Mouse (Mus musculus) hindbrain, embryonic 11.5 days (tissue): ENCODE data around the gene Shb. TPM values are rescaled to one million over a fixed set of nuclear protein-coding genes. Genes with fewer than 3 reads are reported as not detected.

Experiments
- ATAC-seq: fragments of 200-750 bp; cut with Nextera tagmentation; 2 replicates; pipeline ENCODE4 v1.8.0; 2017; ENCODE audit warnings: mild to moderate bottlenecking, moderate TSS enrichment, moderate library complexity; ENCODE audit not compliant: low FRiP score
- DNase-seq: peaks from one replicate; pipeline ENCODE4 v3.0.0-alpha.2; 2015; ENCODE audit warnings: low spot score
- H3K27ac ChIP-seq: fragments of 300-500 bp; sonication (generic); 2 replicates; pipeline ENCODE4 v1.5.1; 2014; ENCODE audit warnings: mild to moderate bottlenecking, low read depth, low read length
- H3K27me3 ChIP-seq: fragments of 300-500 bp; sonication (generic); 2 replicates; pipeline ENCODE4 v1.6.1; 2014; ENCODE audit warnings: mild to moderate bottlenecking, low read length, moderate library complexity, mixed read lengths; ENCODE audit not compliant: control insufficient read depth, insufficient read depth
- H3K36me3 ChIP-seq: fragments of 300-500 bp; sonication (generic); 2 replicates; pipeline ENCODE4 v1.6.1; 2014; ENCODE audit warnings: mild to moderate bottlenecking, low read length, moderate library complexity, mixed read lengths; ENCODE audit not compliant: control insufficient read depth, insufficient read depth
- H3K4me1 ChIP-seq: fragments of 300-500 bp; sonication (generic); replicated peaks from 2 replicates; pipeline ENCODE4 v1.6.1; 2014; ENCODE audit warnings: low read length, mixed read lengths; ENCODE audit not compliant: control insufficient read depth, insufficient read depth
- H3K4me2 ChIP-seq: fragments of 300-500 bp; sonication (generic); replicated peaks from 2 replicates; pipeline ENCODE4 v1.6.1; 2014; ENCODE audit warnings: mild to moderate bottlenecking, low read depth, low read length
- H3K4me3 ChIP-seq: fragments of 300-500 bp; sonication (generic); 2 replicates; pipeline ENCODE4 v1.5.1; 2014; ENCODE audit warnings: low read depth, low read length
- H3K9ac ChIP-seq: fragments of 300-500 bp; sonication (generic); 2 replicates; pipeline ENCODE4 v1.6.1; 2014; ENCODE audit warnings: low read depth, low read length
- H3K9me3 ChIP-seq: fragments of 300-500 bp; sonication (generic); 2 replicates; pipeline ENCODE4 v1.6.1; 2016; ENCODE audit warnings: low read length; ENCODE audit not compliant: control insufficient read depth
- WGBS: fragments of 180-500 bp; shearing (Covaris S2); extraction: QIAGEN DNeasy Blood & Tissue Kit; methylation state at CpG from one replicate; pipeline ENCODE4 v1.1.7; 2014; 5-methylcytosine and 5-hydroxymethylcytosine counted together
- polyA plus RNA-seq: library from polyadenylated mRNA; unstranded; fragments of >200 nt; fragmentation: Nextera tagmentation; extraction: Ambion mirVana; gene quantifications from 2 replicates; pipeline ENCODE4 v1.2.1, GENCODE M21; 2014

Shb gene
- polyA plus RNA-seq, 1 experiment from 2014 or later, result 4.2 TPM

- H3K36me3 ChIP-seq, result no peaks in the 10 kb centered on the region
- no peaks in the 10 kb centered on the region for H3K27me3 ChIP-seq
- no peak overlapping the region for H3K4me2 ChIP-seq
- no peak for ATAC-seq
- DNase-seq, result no peak
- H3K9me3 ChIP-seq, result no peaks in the 10 kb centered on the region
- no peak overlapping the region for H3K4me3 ChIP-seq
- 84% methylated on average over 6 of the region's 6 CpGs for whole genome bisulfite sequencing
- no peak overlapping the region for H3K27ac ChIP-seq
- no peak overlapping the region for H3K9ac ChIP-seq
- peaks cover 7% of the 10 kb centered on the region for H3K4me1 ChIP-seq
Measured at GRCm38 (mm10) chr4:45503380-45503779, 28.9 kb downstream of the Shb start.

- WGBS, result 87% methylated on average over 9 of the region's 9 CpGs
- Histone ChIP-seq H3K4me2 (no peak overlapping the region), H3K36me3 (no peaks in the 10 kb centered on the region), H3K27ac (no peak overlapping the region), H3K9ac (no peak overlapping the region), H3K4me3 (no peak overlapping the region), H3K4me1 (peaks cover 11% of the 10 kb centered on the region), H3K9me3 (no peaks in the 10 kb centered on the region), H3K27me3 (no peaks in the 10 kb centered on the region)
- no peak for ATAC-seq
- DNase-seq, result no peak
Measured at GRCm38 (mm10) chr4:45502002-45502401, 30.3 kb downstream of the Shb start.

- Histone ChIP-seq H3K36me3 (no peaks in the 10 kb centered on the region), H3K9me3 (no peaks in the 10 kb centered on the region), H3K27me3 (no peaks in the 10 kb centered on the region), H3K4me2 (no peak overlapping the region), H3K4me1 (peaks cover 11% of the 10 kb centered on the region), H3K27ac (no peak overlapping the region), H3K4me3 (no peak overlapping the region), H3K9ac (no peak overlapping the region)
- ATAC-seq, result no peak
- 82% methylated on average over 8 of the region's 8 CpGs for WGBS
- no peak for DNase-seq
Measured at GRCm38 (mm10) chr4:45500381-45500780, 31.9 kb downstream of the Shb start.

- Histone ChIP-seq H3K4me2 (no peak overlapping the region), H3K36me3 (no peaks in the 10 kb centered on the region), H3K9me3 (no peaks in the 10 kb centered on the region), H3K4me3 (no peak overlapping the region), H3K4me1 (peaks cover 13% of the 10 kb centered on the region), H3K27ac (no peak overlapping the region), H3K9ac (no peak overlapping the region), H3K27me3 (no peaks in the 10 kb centered on the region)
- ATAC-seq (no peak), DNase-seq (no peak)
- 23% methylated on average over 10 of the region's 10 CpGs for WGBS
Measured at GRCm38 (mm10) chr4:45499556-45499955, 32.7 kb downstream of the Shb start.

GRCm38 (mm10) chr4:45499081-45499480 lies 33.2 kb downstream of the Shb start:
- DNase-seq (no peak), ATAC-seq (no peak)
- Histone ChIP-seq H3K27ac (no peak overlapping the region), H3K27me3 (no peaks in the 10 kb centered on the region), H3K4me3 (no peak overlapping the region), H3K36me3 (no peaks in the 10 kb centered on the region), H3K4me1 (peaks cover 16% of the 10 kb centered on the region), H3K4me2 (no peak overlapping the region), H3K9ac (no peak overlapping the region), H3K9me3 (no peaks in the 10 kb centered on the region)
- WGBS, result 17% methylated on average over 6 of the region's 6 CpGs

GRCm38 (mm10) chr4:45498345-45498744 lies 33.9 kb downstream of the Shb start:
- 55% methylated on average over 5 of the region's 5 CpGs for WGBS
- no peak overlapping the region for H3K9ac ChIP-seq
- ATAC-seq, result no peak
- H3K27ac ChIP-seq, result no peak overlapping the region
- no peak overlapping the region for H3K4me3 ChIP-seq
- no peak for DNase-seq
- no peaks in the 10 kb centered on the region for H3K27me3 ChIP-seq
- H3K4me1 ChIP-seq, result peaks cover 22% of the 10 kb centered on the region
- H3K4me2 ChIP-seq, result no peak overlapping the region
- no peaks in the 10 kb centered on the region for H3K9me3 ChIP-seq
- no peaks in the 10 kb centered on the region for H3K36me3 ChIP-seq

- no peak for DNase-seq
- Histone ChIP-seq H3K4me2 (no peak overlapping the region), H3K4me1 (peaks cover 26% of the 10 kb centered on the region), H3K36me3 (no peaks in the 10 kb centered on the region), H3K9ac (no peak overlapping the region), H3K27ac (no peak overlapping the region), H3K27me3 (no peaks in the 10 kb centered on the region), H3K4me3 (no peak overlapping the region), H3K9me3 (no peaks in the 10 kb centered on the region)
- WGBS, result 54% methylated on average over 6 of the region's 6 CpGs
- ATAC-seq, result no peak
Measured at GRCm38 (mm10) chr4:45497282-45497681, 35.0 kb downstream of the Shb start.

GRCm38 (mm10) chr4:45495531-45496201 lies 36.6 kb downstream of the Shb start:
- no peak overlapping the region for H3K27ac ChIP-seq
- no peak for DNase-seq
- no peak overlapping the region for H3K4me3 ChIP-seq
- H3K36me3 ChIP-seq, result no peaks in the 10 kb centered on the region
- H3K4me2 ChIP-seq, result no peak overlapping the region
- no peak for ATAC-seq
- H3K9ac ChIP-seq, result no peak overlapping the region
- H3K4me1 ChIP-seq, result peaks cover 40% of the 10 kb centered on the region
- no peaks in the 10 kb centered on the region for H3K9me3 ChIP-seq
- 52% methylated on average over 8 of the region's 8 CpGs for WGBS
- H3K27me3 ChIP-seq, result no peaks in the 10 kb centered on the region

- H3K4me1 ChIP-seq, result peaks cover 54% of the 10 kb centered on the region
- DNase-seq (peak; percentile 35), ATAC-seq (no peak)
- no peak overlapping the region for H3K4me3 ChIP-seq
- 4% methylated on average over 6 of the region's 6 CpGs for WGBS
- no peaks in the 10 kb centered on the region for H3K9me3 ChIP-seq
- no peak overlapping the region for H3K9ac ChIP-seq
- H3K4me2 ChIP-seq, result no peak overlapping the region
- H3K27me3 ChIP-seq, result no peaks in the 10 kb centered on the region
- no peaks in the 10 kb centered on the region for H3K36me3 ChIP-seq
- H3K27ac ChIP-seq, result no peak overlapping the region
Measured at GRCm38 (mm10) chr4:45493786-45494400, 38.4 kb downstream of the Shb start.
